Mouse (Mus musculus): ENCODE data around the gene Btbd18.

GRCm38 (mm10) chr2:84637452-84638165 is 21.3 kb upstream of the Btbd18 start:
- TF ChIP-seq GATA1 (IDR thresholded peaks at IDR 0.05; ENCODE audit: borderline replicate concordance, low read length): no peak
- no peak for TF ChIP-seq FLI1 (IDR thresholded peaks at IDR 0.05; ENCODE audit: low read length)

Measured in megakaryocyte, embryonic 14.5 days (primary cell).